In genomic region chr5:39305794-39306193, GRCm38 (mm10) we compare ENCODE assay signal across 13 mouse cellular contexts.
"Had no signal": no experiment of that assay in that cellular context is flagged by ENCODE, and none has a peak within 500 bp of the region (broad histone marks: within the 10 kb centered on the region; RNA-seq: fewer than 3 reads in every experiment).

No protein-coding gene starts in this region.

- ATAC-seq: lung, postnatal 0 days; midbrain, embryonic 13.5 days had no signal

- H3K36me3 ChIP-seq: limb, embryonic 10.5 days; liver, embryonic 15.5 days; midbrain, embryonic 13.5 days; stomach, embryonic 15.5 days had no signal

- H3K27ac ChIP-seq: kidney, postnatal 0 days; limb, embryonic 10.5 days; liver, embryonic 15.5 days; midbrain, embryonic 13.5 days; stomach, embryonic 15.5 days had no signal

- H3K9me3 ChIP-seq: limb, embryonic 10.5 days; liver, embryonic 15.5 days; midbrain, embryonic 13.5 days; stomach, embryonic 15.5 days had no signal

- H3K4me2 ChIP-seq: liver, embryonic 11.5 days; liver, embryonic 15.5 days; midbrain, embryonic 13.5 days; stomach, embryonic 15.5 days had no signal

- H3K4me1 ChIP-seq: limb, embryonic 10.5 days; liver, embryonic 15.5 days; midbrain, embryonic 13.5 days; stomach, embryonic 15.5 days had no signal

- H3K9ac ChIP-seq: liver, embryonic 15.5 days; midbrain, embryonic 13.5 days; stomach, embryonic 15.5 days had no signal

- DNase-seq: kidney, postnatal 36 days; lung, adult 2 months; lung, postnatal 36 days; right cerebral cortex, postnatal 14 days; thymus, adult 18-20 months; thymus, postnatal 25 days had no signal

- H3K4me3 ChIP-seq: limb, embryonic 10.5 days; liver, embryonic 15.5 days; midbrain, embryonic 13.5 days; stomach, embryonic 15.5 days had no signal

- H3K27me3 ChIP-seq: liver, embryonic 15.5 days; midbrain, embryonic 13.5 days; stomach, embryonic 15.5 days had no signal
